Mouse (Mus musculus) liver, adult 2 months (tissue): ENCODE measurements around the gene Marcks.
A peak's percentile ranks its signal among the peaks of the same experiment; 100 is the strongest.

ENCODE experiments used
- CTCF ChIP-seq: fragments of 200-500 bp; IDR thresholded peaks from 2 replicates; pipeline ENCODE4 v1.5.1; 2011; ENCODE audit warnings: low read depth, low read length, control low read depth
- POLR2A ChIP-seq: fragments of 200-500 bp; IDR thresholded peaks from 2 replicates; pipeline ENCODE4 v1.6.1; 2011; ENCODE audit warnings: low read length, control low read depth; ENCODE audit not compliant: insufficient read depth; ENCODE audit errors: extremely low read depth

DNA sequence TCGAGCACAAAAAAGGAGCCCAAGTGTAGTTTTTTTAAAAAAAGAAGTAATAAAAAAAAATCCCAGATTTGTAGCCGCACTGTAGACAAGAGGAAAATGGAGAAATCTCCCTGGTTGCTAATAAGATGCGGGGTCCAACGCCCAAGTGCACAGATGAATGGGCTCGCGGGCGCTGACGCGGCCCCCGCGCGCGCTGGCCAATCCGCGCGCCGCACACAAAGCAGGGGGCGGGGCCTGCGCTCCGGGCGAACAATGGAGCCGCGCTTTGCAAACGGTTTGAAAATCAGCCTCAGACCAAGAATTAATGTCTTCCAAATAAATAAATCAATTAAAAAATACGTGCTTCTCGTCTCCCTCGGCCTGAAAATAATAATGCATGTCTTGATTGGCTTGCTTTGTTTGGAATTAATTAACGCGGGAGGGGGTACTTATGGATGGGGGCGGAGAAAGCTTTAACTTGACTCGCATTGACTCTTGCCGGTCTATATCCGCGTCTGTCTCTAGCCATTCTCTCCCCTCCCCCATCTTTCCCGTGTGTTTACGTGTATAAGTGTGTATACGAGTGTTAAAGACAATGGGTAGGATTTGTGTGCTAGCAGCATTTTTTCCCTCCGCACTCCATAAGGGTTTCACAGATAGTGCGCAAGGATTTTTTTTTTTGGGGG, at the start of gene Marcks:
- TF ChIP-seq POLR2A (0 out of 2 replicates have a peak, but pooled peaks have one; percentile 28), CTCF (no peak)
